Mouse (Mus musculus): ENCODE measurements around the gene Lama4. TPM values are rescaled to one million over a fixed set of nuclear protein-coding genes. Genes with fewer than 3 reads are reported as not detected.

Lama4 gene
- total RNA-seq, 2 experiments from 2014 or later: 106 to 136 TPM

GRCm38 (mm10) chr10:38994719-38995450, 29.6 kb downstream of the Lama4 start:
- DNase-seq: no peak

- DNase-seq: no peak
These were observed 30.6 kb downstream of the Lama4 start for GRCm38 (mm10) chr10:38995896-38996295.

GRCm38 (mm10) chr10:39000951-39001350, 35.6 kb downstream of the Lama4 start:
- peak; percentile 48 for DNase-seq

GRCm38 (mm10) chr10:39002521-39002920, 37.2 kb downstream of the Lama4 start:
- no peak for DNase-seq

GRCm38 (mm10) chr10:39003520-39003919, 38.2 kb downstream of the Lama4 start:
- no peak for DNase-seq

GRCm38 (mm10) chr10:39005494-39005893, 40.2 kb downstream of the Lama4 start:
- DNase-seq: no peak

GRCm38 (mm10) chr10:39006433-39007105, 41.3 kb downstream of the Lama4 start:
- DNase-seq: no peak

- no peak for DNase-seq
These were observed 49.5 kb downstream of the Lama4 start for GRCm38 (mm10) chr10:39014836-39015235.

GRCm38 (mm10) chr10:39017986-39018385, 52.7 kb downstream of the Lama4 start:
- peak; percentile 23 for DNase-seq

- DNase-seq: no peak
These were observed 53.3 kb downstream of the Lama4 start for GRCm38 (mm10) chr10:39018635-39019034.

- DNase-seq: no peak
These were observed 58.4 kb downstream of the Lama4 start for GRCm38 (mm10) chr10:39023618-39024256.

GRCm38 (mm10) chr10:39026529-39026928, 61.2 kb downstream of the Lama4 start:
- DNase-seq: no peak

- no peak for DNase-seq
These were observed 61.7 kb downstream of the Lama4 start for GRCm38 (mm10) chr10:39027058-39027457.

- no peak for DNase-seq
These were observed 63.1 kb downstream of the Lama4 start for GRCm38 (mm10) chr10:39028403-39028802.

- DNase-seq: no peak
These were observed 64.2 kb downstream of the Lama4 start for GRCm38 (mm10) chr10:39029297-39030147.

GRCm38 (mm10) chr10:39030148-39030685, 64.9 kb downstream of the Lama4 start:
- DNase-seq: no peak

- no peak for DNase-seq
These were observed 74.2 kb downstream of the Lama4 start for GRCm38 (mm10) chr10:39039564-39039963.

GRCm38 (mm10) chr10:39040026-39040425, 74.7 kb downstream of the Lama4 start:
- no peak for DNase-seq

- DNase-seq: peak; percentile 13
These were observed 79.2 kb downstream of the Lama4 start for GRCm38 (mm10) chr10:39044476-39044995.

GRCm38 (mm10) chr10:39045111-39045510, 79.8 kb downstream of the Lama4 start:
- DNase-seq: no peak

GRCm38 (mm10) chr10:39047775-39048174, 82.5 kb downstream of the Lama4 start:
- no peak for DNase-seq

All from adrenal gland, postnatal 10 days (tissue).